In genomic region chr6:135040275-135040871, GRCm38 (mm10) we compare ENCODE assay signal across 9 mouse cellular contexts. TPM values are rescaled to one million over a fixed set of nuclear protein-coding genes. Genes with fewer than 3 reads are reported as not detected.
DNase-seq lines count a peak whose midpoint lies in the region; ATAC-seq lines count a peak whose summit lies in the region.
"Had no signal": no experiment of that assay in that cellular context is flagged by ENCODE, and none has a peak within 500 bp of the region (broad histone marks: within the 10 kb centered on the region; RNA-seq: fewer than 3 reads in every experiment).

No protein-coding gene starts in this region.

- 0 out of 2 replicates have a peak, but pooled peaks cover 5% of the 10 kb centered on the region for H3K27me3 ChIP-seq in heart, embryonic 15.5 days
- peaks cover 17% of the 10 kb centered on the region for H3K27me3 ChIP-seq in limb, embryonic 12.5 days

- 7% methylated on average over 21 of the region's 21 CpGs for WGBS in heart, embryonic 15.5 days
- WGBS in limb, embryonic 12.5 days, result 2% methylated on average over 21 of the region's 21 CpGs

- no peaks in the 10 kb centered on the region for H3K36me3 ChIP-seq in heart, embryonic 15.5 days
- H3K36me3 ChIP-seq in limb, embryonic 12.5 days, result no peaks in the 10 kb centered on the region

- DNase-seq in urinary bladder, postnatal 25 days (ENCODE audit: low spot score), result peak; percentile 28
- no peak for DNase-seq in urinary bladder, postnatal 10 days (ENCODE audit: low spot score)
- no peak for DNase-seq in gastrocnemius, adult 8-10 months (ENCODE audit: low spot score in 2 of 2)
- no peak for DNase-seq in spleen, postnatal 14 days (ENCODE audit: low spot score in 2 of 2)

- peaks cover 9% of the 10 kb centered on the region for H3K4me1 ChIP-seq in heart, embryonic 15.5 days (replicated peaks)
- H3K4me1 ChIP-seq in limb, embryonic 12.5 days (replicated peaks), result peaks cover 10% of the 10 kb centered on the region

- H3K27ac ChIP-seq in heart, embryonic 15.5 days, result no peak overlapping the region
- H3K27ac ChIP-seq in limb, embryonic 12.5 days, result no peak overlapping the region
- H3K27ac ChIP-seq: macrophage had no signal

- H3K4me3 ChIP-seq in heart, embryonic 15.5 days, result peak overlapping the region; percentile 27
- H3K4me3 ChIP-seq in limb, embryonic 12.5 days (replicated peaks), result peak overlapping the region; percentile 20

- no peak; the same call in 1 of the 2 replicates for ATAC-seq in heart, embryonic 15.5 days (replicated peaks; ENCODE audit: insufficient number of reproducible peaks, insufficient read depth, low FRiP score, low read depth)
- ATAC-seq in limb, embryonic 12.5 days (ENCODE audit: insufficient number of reproducible peaks, insufficient read depth, low FRiP score, low TSS enrichment, low read depth), result no peak
- ATAC-seq in monocyte, adult 5-6 weeks (replicated peaks; ENCODE audit: insufficient number of reproducible peaks, low FRiP score, low TSS enrichment, poor library complexity, severe bottlenecking), result no peak
- no peak for ATAC-seq in activated CD4-positive, CD25-positive, alpha-beta regulatory T cell, adult 4 months

- H3K9me3 ChIP-seq in heart, embryonic 15.5 days (replicated peaks), result 0 out of 2 replicates have a peak, but pooled peaks cover 3% of the 10 kb centered on the region
- H3K9me3 ChIP-seq in limb, embryonic 12.5 days, result no peaks in the 10 kb centered on the region

- peak overlapping the region; percentile 52 for H3K4me2 ChIP-seq in heart, embryonic 15.5 days
- H3K4me2 ChIP-seq in limb, embryonic 12.5 days, result peak overlapping the region; percentile 54

- peak overlapping the region; percentile 0; the same call in 1 of the 2 replicates for H3K9ac ChIP-seq in heart, embryonic 15.5 days
- no peak overlapping the region for H3K9ac ChIP-seq in limb, embryonic 12.5 days (replicated peaks)

RNA-seq across cellular contexts. Expression of gene Gprc5a, which starts 25.1 kb away (rescaled TPM):
- 4.8 and 9.1 TPM in 2 replicates for polyA plus RNA-seq in heart, embryonic 15.5 days (2015; fragmentation: Nextera tagmentation; extraction: Ambion mirVana)
- polyA plus RNA-seq in limb, embryonic 12.5 days (2016; fragmentation: Nextera tagmentation; extraction: Ambion mirVana), result 1.5 and 1.6 TPM in 2 replicates
- 0.67 to 1.6 TPM (median 0.85 TPM) in 3 replicates for total RNA-seq in monocyte, adult 5-6 weeks (2017)
- polyA plus RNA-seq in activated CD4-positive, CD25-positive, alpha-beta regulatory T cell, adult 4 months (2017; shearing (Covaris generic)), result under 1 TPM; 0.26 to 0.45 TPM
- total RNA-seq in gastrocnemius, adult 8-10 months (2022), result under 1 TPM; 0.13 to 0.73 (median 0.27) TPM

RNA-seq across cellular contexts. Expression of gene Ddx47, which starts 29.0 kb away (rescaled TPM):
- 59.7 and 73.4 TPM in 2 replicates for polyA plus RNA-seq in heart, embryonic 15.5 days (2015; fragmentation: Nextera tagmentation; extraction: Ambion mirVana)
- 126 and 127 TPM in 2 replicates for polyA plus RNA-seq in limb, embryonic 12.5 days (2016; fragmentation: Nextera tagmentation; extraction: Ambion mirVana)
- 104 to 152 TPM (median 151 TPM) in 3 replicates for total RNA-seq in monocyte, adult 5-6 weeks (2017)
- polyA plus RNA-seq in activated CD4-positive, CD25-positive, alpha-beta regulatory T cell, adult 4 months (2017; shearing (Covaris generic)), result 100 to 1,000 TPM; 132 to 161 TPM
- 10 to 100 TPM; 23.7 to 25.3 (median 24.7) TPM for total RNA-seq in gastrocnemius, adult 8-10 months (2022)

RNA-seq across cellular contexts. Expression of gene Apold1, which starts 58.9 kb away (rescaled TPM):
- polyA plus RNA-seq in heart, embryonic 15.5 days (2015; fragmentation: Nextera tagmentation; extraction: Ambion mirVana), result 8.2 and 8.8 TPM in 2 replicates
- 4.5 and 5.2 TPM in 2 replicates for polyA plus RNA-seq in limb, embryonic 12.5 days (2016; fragmentation: Nextera tagmentation; extraction: Ambion mirVana)
- total RNA-seq in monocyte, adult 5-6 weeks (2017), result 0.32 to 0.49 TPM (median 0.38 TPM) in 3 replicates
- polyA plus RNA-seq in activated CD4-positive, CD25-positive, alpha-beta regulatory T cell, adult 4 months (2017; shearing (Covaris generic)), result under 1 TPM; 0.09 to 0.17 TPM
- total RNA-seq in gastrocnemius, adult 8-10 months (2022), result 1 to 10 TPM; 1.0 to 1.7 (median 1.4) TPM
